Mouse (Mus musculus): ENCODE results near the gene Nfam1. TPM values are rescaled to one million over a fixed set of nuclear protein-coding genes. Genes with fewer than 3 reads are reported as not detected.
"Not testable (repeated sequence)": the region's sequence is repeated elsewhere in the genome, so short reads cannot be mapped to it uniquely, and the experiment has no call there.

Gene Nfam1
- total and polyA plus RNA-seq, 3 experiments, result 0.04 to 0.81 (median 0.20) TPM

DNA sequence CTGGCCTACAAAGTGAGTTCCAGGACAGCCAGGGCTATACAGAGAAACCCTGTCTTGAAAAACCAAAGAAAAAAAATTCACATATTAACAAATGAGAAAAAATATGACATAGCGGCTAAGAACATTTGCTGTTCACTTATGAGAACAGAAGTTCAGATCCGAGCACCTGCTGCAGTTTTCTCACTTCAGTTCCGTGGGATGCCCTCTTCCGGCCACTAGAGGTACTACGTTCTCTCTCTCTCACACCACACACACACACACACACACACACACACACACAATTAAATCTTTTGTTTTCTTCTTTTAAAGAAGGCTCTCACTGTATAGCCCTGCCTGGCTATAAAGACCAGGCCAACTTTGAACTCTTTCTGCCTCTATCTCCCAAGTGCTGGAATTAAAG is 35.2 kb upstream of the Nfam1 start:
- TF ChIP-seq ETS1 (conservative IDR thresholded peaks at IDR 0.05; ENCODE audit: low read depth, low read length) (no peak), PAX5 (IDR thresholded peaks at IDR 0.05; ENCODE audit: low read length) (no peak), ZMIZ1 (IDR thresholded peaks at IDR 0.05; ENCODE audit: low read depth, low read length) (no peak), SIN3A (IDR thresholded peaks at IDR 0.05; ENCODE audit: low read length) (no peak), MAFK (IDR thresholded peaks at IDR 0.05; ENCODE audit: insufficient replicate concordance, low read length) (no peak), MAZ (IDR thresholded peaks at IDR 0.05; ENCODE audit: low read depth, low read length) (no peak), BHLHE40 (IDR thresholded peaks at IDR 0.05; ENCODE audit: low read depth, low read length) (no peak), E2F4 (IDR thresholded peaks at IDR 0.05; ENCODE audit: insufficient replicate concordance, low read depth, low read length) (no peak)
- no peak overlapping the region for H3K9ac ChIP-seq (ENCODE audit: insufficient read depth, low read depth)
- in situ Hi-C loops (cut with MboI; ENCODE audit: low pct_ligation_motif_present, low pct_unique_long_range_greater_than_20kb, low sequenced_read_pairs) (no loop called here), dilution Hi-C loops (cut with MboI; ENCODE audit: extremely low pct_ligation_motif_present, extremely low pct_unique_long_range_greater_than_20kb, low sequenced_read_pairs) (no loop called here)
- no peaks in the 10 kb centered on the region for H3K27me3 ChIP-seq (replicated peaks)
- H3K9me3 ChIP-seq (replicated peaks; ENCODE audit: low read length), result peaks cover 13% of the 10 kb centered on the region
- H3K27ac ChIP-seq (ENCODE audit: insufficient read depth, low read depth), result no peak overlapping the region
- no peaks in the 10 kb centered on the region for H3K79me2 ChIP-seq (replicated peaks; ENCODE audit: control insufficient read depth, extremely low read depth, insufficient read depth, poor library complexity, severe bottlenecking)
- H3K4me2 ChIP-seq (ENCODE audit: insufficient read depth, low read depth, poor library complexity, severe bottlenecking), result no peak overlapping the region
- DNase-seq (ENCODE audit: extremely low read depth), result no peak
- H3K4me1 ChIP-seq (ENCODE audit: control insufficient read depth in 1 of 2, insufficient read depth in 2 of 2), result peaks cover 0 to 3% of the 10 kb centered on the region in 2 experiments; a peak in 1 of 4 replicates
- no peak overlapping the region for H3K4me3 ChIP-seq (replicated peaks in 1 of 3; ENCODE audit: low read depth in 2 of 3, low read length in 2 of 3, poor library complexity in 1 of 3)
- no peaks in the 10 kb centered on the region for H3K36me3 ChIP-seq (replicated peaks in 1 of 2; ENCODE audit: control insufficient read depth in 1 of 2, insufficient read depth in 1 of 2, low read length in 1 of 2)

DNA sequence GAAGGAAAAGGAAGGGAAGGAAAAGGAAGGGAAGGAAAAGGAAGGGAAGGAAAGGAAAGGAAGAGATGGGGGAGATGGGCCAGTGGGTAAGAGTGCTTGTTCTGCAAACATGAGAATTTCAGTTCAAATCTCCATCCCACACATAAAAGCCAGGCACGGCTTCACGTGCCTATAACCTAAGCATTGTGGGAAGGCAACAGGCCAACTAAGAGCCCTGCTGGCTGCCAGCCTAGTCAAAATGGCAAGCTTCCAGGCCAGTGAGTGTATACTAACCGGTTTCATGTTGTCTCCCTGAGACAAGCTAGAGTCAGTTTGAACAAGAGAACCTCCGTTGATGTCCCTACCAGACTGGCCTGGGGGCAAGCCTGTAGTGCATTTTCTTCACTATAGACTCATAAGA is 32.4 kb upstream of the Nfam1 start:
- Histone ChIP-seq H3K4me1 (ENCODE audit: control insufficient read depth in 1 of 2, insufficient read depth in 2 of 2) (peaks cover 0 to 3% of the 10 kb centered on the region in 2 experiments; a peak in 1 of 4 replicates), H3K9ac (ENCODE audit: insufficient read depth, low read depth) (no peak overlapping the region), H3K27ac (ENCODE audit: insufficient read depth, low read depth) (no peak overlapping the region), H3K79me2 (replicated peaks; ENCODE audit: control insufficient read depth, extremely low read depth, insufficient read depth, poor library complexity, severe bottlenecking) (no peaks in the 10 kb centered on the region), H3K36me3 (replicated peaks in 1 of 2; ENCODE audit: control insufficient read depth in 1 of 2, insufficient read depth in 1 of 2, low read length in 1 of 2) (no peaks in the 10 kb centered on the region), H3K4me2 (ENCODE audit: insufficient read depth, low read depth, poor library complexity, severe bottlenecking) (no peak overlapping the region), H3K27me3 (replicated peaks) (no peaks in the 10 kb centered on the region), H3K4me3 (replicated peaks in 1 of 3; ENCODE audit: low read depth in 2 of 3, low read length in 2 of 3, poor library complexity in 1 of 3) (no peak overlapping the region), H3K9me3 (replicated peaks; ENCODE audit: low read length) (peaks cover 7% of the 10 kb centered on the region)
- DNase-seq (ENCODE audit: extremely low read depth), result no peak
- no peak for TF ChIP-seq ZC3H11A (IDR thresholded peaks at IDR 0.05; ENCODE audit: low read depth, low read length)
- TF ChIP-seq TCF12 (IDR thresholded peaks at IDR 0.05; ENCODE audit: low read depth, low read length), result no peak
- TF ChIP-seq JUND (conservative IDR thresholded peaks at IDR 0.05; ENCODE audit: low read depth, low read length), result no peak
- no peak for TF ChIP-seq ZKSCAN1 (IDR thresholded peaks at IDR 0.05; ENCODE audit: borderline replicate concordance, low read depth, low read length)
- TF ChIP-seq SMC3 (IDR thresholded peaks at IDR 0.05; ENCODE audit: low read depth, low read length), result no peak
- TF ChIP-seq ELF1 (IDR thresholded peaks at IDR 0.05; ENCODE audit: low read depth, low read length), result no peak
- no peak for TF ChIP-seq MAZ (IDR thresholded peaks at IDR 0.05; ENCODE audit: low read depth, low read length)
- no peak for TF ChIP-seq USF1 (IDR thresholded peaks at IDR 0.05; ENCODE audit: low read depth, low read length)
- no peak for TF ChIP-seq ZMIZ1 (IDR thresholded peaks at IDR 0.05; ENCODE audit: low read depth, low read length)
- no peak for TF ChIP-seq ZNF384 (IDR thresholded peaks at IDR 0.05; ENCODE audit: low read depth, low read length)
- no peak for TF ChIP-seq POLR2AphosphoS2 (IDR thresholded peaks at IDR 0.05; ENCODE audit: low read depth, low read length)
- TF ChIP-seq NRF1 (IDR thresholded peaks at IDR 0.05; ENCODE audit: low read depth, low read length), result no peak
- TF ChIP-seq MAX (IDR thresholded peaks at IDR 0.05; ENCODE audit: low read length), result no peak
- no peak for TF ChIP-seq MAFK (IDR thresholded peaks at IDR 0.05; ENCODE audit: insufficient replicate concordance, low read length)
- TF ChIP-seq NELFE (IDR thresholded peaks at IDR 0.05; ENCODE audit: low read depth, low read length), result no peak
- TF ChIP-seq JUN (IDR thresholded peaks at IDR 0.05; ENCODE audit: insufficient read depth, low read depth, low read length), result no peak
- no peak for TF ChIP-seq PAX5 (IDR thresholded peaks at IDR 0.05; ENCODE audit: low read length)
- TF ChIP-seq HCFC1 (IDR thresholded peaks at IDR 0.05; ENCODE audit: low read depth, low read length), result no peak
- TF ChIP-seq CHD1 (IDR thresholded peaks at IDR 0.05; ENCODE audit: low read depth, low read length), result no peak
- TF ChIP-seq RAD21 (IDR thresholded peaks at IDR 0.05; ENCODE audit: low read depth, low read length), result no peak
- in situ Hi-C loops (cut with MboI; ENCODE audit: low pct_ligation_motif_present, low pct_unique_long_range_greater_than_20kb, low sequenced_read_pairs), result no loop called here
- dilution Hi-C loops (cut with MboI; ENCODE audit: extremely low pct_ligation_motif_present, extremely low pct_unique_long_range_greater_than_20kb, low sequenced_read_pairs), result no loop called here

DNA sequence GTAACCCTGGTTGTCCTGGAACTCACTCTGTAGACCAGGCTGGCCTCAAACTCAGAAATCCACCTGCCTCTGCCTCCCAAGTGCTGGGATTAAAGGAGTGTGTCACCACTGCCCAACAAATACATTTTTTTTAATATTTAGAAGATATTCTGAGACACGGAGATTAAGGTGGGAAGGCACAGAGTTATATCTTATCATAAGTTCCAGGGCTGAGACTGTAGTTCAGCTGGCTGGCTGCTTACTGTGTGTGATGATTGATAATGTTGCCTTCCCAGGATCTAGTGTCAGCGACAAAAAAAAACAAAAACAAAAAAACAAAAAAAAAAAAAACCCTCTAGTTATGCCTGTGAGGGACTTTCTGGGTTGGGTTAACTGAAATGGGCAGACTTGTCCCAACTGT is 29.5 kb upstream of the Nfam1 start:
- peaks cover 3 to 15% of the 10 kb centered on the region in 2 experiments; a peak in 3 of 4 replicates for H3K4me1 ChIP-seq (ENCODE audit: control insufficient read depth in 1 of 2, insufficient read depth in 2 of 2)
- H3K27me3 ChIP-seq (replicated peaks); dilution Hi-C loops (cut with MboI; ENCODE audit: extremely low pct_ligation_motif_present, extremely low pct_unique_long_range_greater_than_20kb, low sequenced_read_pairs); H3K79me2 ChIP-seq (replicated peaks; ENCODE audit: control insufficient read depth, extremely low read depth, insufficient read depth, poor library complexity, severe bottlenecking); DNase-seq (ENCODE audit: extremely low read depth); H3K4me2 ChIP-seq (ENCODE audit: insufficient read depth, low read depth, poor library complexity, severe bottlenecking); H3K27ac ChIP-seq (ENCODE audit: insufficient read depth, low read depth); H3K9me3 ChIP-seq (replicated peaks; ENCODE audit: low read length); H3K36me3 ChIP-seq (replicated peaks in 1 of 2; ENCODE audit: control insufficient read depth in 1 of 2, insufficient read depth in 1 of 2, low read length in 1 of 2); in situ Hi-C loops (cut with MboI; ENCODE audit: low pct_ligation_motif_present, low pct_unique_long_range_greater_than_20kb, low sequenced_read_pairs); H3K9ac ChIP-seq (ENCODE audit: insufficient read depth, low read depth); H3K4me3 ChIP-seq (replicated peaks in 1 of 3; ENCODE audit: low read depth in 2 of 3, low read length in 2 of 3, poor library complexity in 1 of 3): not testable (repeated sequence)
